Mouse (Mus musculus) hindbrain, embryonic 13.5 days (tissue): ENCODE results near the gene Pabpc5. TPM values are rescaled to one million over a fixed set of nuclear protein-coding genes. Genes with fewer than 3 reads are reported as not detected.

ENCODE experiments used
- ATAC-seq: fragments of 200-750 bp; cut with Nextera tagmentation; 2 replicates; pipeline ENCODE4 v1.8.0; 2017; ENCODE audit warnings: moderate TSS enrichment; ENCODE audit not compliant: low FRiP score
- H3K27ac ChIP-seq: fragments of 300-500 bp; sonication (generic); 2 replicates; pipeline ENCODE4 v1.5.1; 2015; ENCODE audit warnings: inconsistent platforms, mild to moderate bottlenecking, moderate library complexity
- H3K27me3 ChIP-seq: fragments of 300-500 bp; sonication (generic); 2 replicates; pipeline ENCODE4 v1.6.1; 2015; ENCODE audit warnings: mild to moderate bottlenecking, inconsistent platforms
- H3K36me3 ChIP-seq: fragments of 300-500 bp; sonication (generic); 2 replicates; pipeline ENCODE4 v1.6.1; 2015; ENCODE audit warnings: mild to moderate bottlenecking, inconsistent platforms
- H3K4me1 ChIP-seq: fragments of 300-500 bp; sonication (generic); replicated peaks from 2 replicates; pipeline ENCODE4 v1.6.1; 2015; ENCODE audit warnings: inconsistent platforms
- H3K4me2 ChIP-seq: fragments of 300-500 bp; sonication (generic); 2 replicates; pipeline ENCODE4 v1.6.1; 2015; ENCODE audit warnings: inconsistent platforms, mild to moderate bottlenecking, moderate library complexity
- H3K4me3 ChIP-seq: fragments of 300-500 bp; sonication (generic); 2 replicates; pipeline ENCODE4 v1.5.1; 2015; ENCODE audit warnings: mild to moderate bottlenecking, inconsistent platforms
- H3K9ac ChIP-seq: fragments of 300-500 bp; sonication (generic); 2 replicates; pipeline ENCODE4 v1.6.1; 2015; ENCODE audit warnings: mild to moderate bottlenecking, inconsistent platforms
- H3K9me3 ChIP-seq: fragments of 300-500 bp; sonication (generic); 2 replicates; pipeline ENCODE4 v1.6.1; 2016; ENCODE audit warnings: inconsistent platforms
- WGBS: fragments of 180-500 bp; shearing (Covaris S2); methylation state at CpG from one replicate; pipeline ENCODE4 v1.1.7; 2015; 5-methylcytosine and 5-hydroxymethylcytosine counted together
- polyA plus RNA-seq: library from polyadenylated mRNA; unstranded; fragments of >200 nt; fragmentation: Nextera tagmentation; extraction: Ambion mirVana; gene quantifications from 2 replicates; pipeline ENCODE4 v1.2.1, GENCODE M21; 2015

Pabpc5 gene
- 1.1 and 1.2 TPM in 2 replicates for polyA plus RNA-seq

DNA sequence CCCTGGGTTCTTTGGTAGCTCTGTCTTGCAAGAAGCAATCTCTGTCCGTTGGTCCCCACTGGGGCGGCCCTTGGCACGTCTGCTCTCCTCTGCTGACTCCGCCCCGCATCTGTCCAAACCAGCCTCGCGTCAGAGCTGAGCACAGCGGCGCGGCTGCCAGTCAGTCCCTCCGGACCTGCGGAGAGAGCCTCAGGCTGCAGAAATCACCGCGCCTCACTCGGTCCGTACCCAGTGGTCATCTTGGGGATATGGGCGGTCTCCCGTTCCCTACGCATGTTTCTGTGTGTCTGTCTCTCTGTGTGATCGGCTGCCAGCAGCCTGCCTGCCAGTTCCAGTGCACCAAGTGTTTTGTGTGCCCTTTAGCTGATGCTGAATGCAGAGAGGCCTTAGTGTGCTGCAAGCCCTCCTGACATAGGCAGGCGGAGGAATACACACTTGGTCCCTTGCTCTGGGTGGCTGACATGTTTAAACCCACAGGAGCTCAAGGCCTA lies at the start of gene Pabpc5:
Gene Pabpc5, plus strand, starts transcription at position 116 of the 491 bp plus-strand sequence.
- Histone ChIP-seq H3K36me3 (no peaks in the 10 kb centered on the region), H3K9me3 (no peaks in the 10 kb centered on the region), H3K4me3 (peak within 1 kb of the TSS; percentile 44), H3K27me3 (no peaks in the 10 kb centered on the region), H3K9ac (peak within 1 kb of the TSS; percentile 70), H3K4me2 (peak within 1 kb of the TSS; percentile 47), H3K27ac (peak within 1 kb of the TSS; percentile 92), H3K4me1 (0 out of 2 replicates have a peak, but pooled peaks cover 5% of the 10 kb centered on the region)
- WGBS = 10% methylated on average over 21 of the region's 21 CpGs
- ATAC-seq = peak; percentile 98

GRCm38 (mm10) chrX:119886957-119887593 lies 39.9 kb upstream of the Pabpc5 start:
- H3K4me3 ChIP-seq = no peak overlapping the region
- no peak for ATAC-seq
- 87% methylated on average over 3 of the region's 3 CpGs for WGBS
- no peaks in the 10 kb centered on the region for H3K4me1 ChIP-seq
- H3K9me3 ChIP-seq = no peaks in the 10 kb centered on the region
- H3K4me2 ChIP-seq = no peak overlapping the region
- H3K36me3 ChIP-seq = no peaks in the 10 kb centered on the region
- H3K9ac ChIP-seq = no peak overlapping the region
- no peaks in the 10 kb centered on the region for H3K27me3 ChIP-seq
- H3K27ac ChIP-seq = no peak overlapping the region

- Histone ChIP-seq H3K4me2 (no peak overlapping the region), H3K4me3 (no peak overlapping the region), H3K27ac (no peak overlapping the region), H3K27me3 (no peaks in the 10 kb centered on the region), H3K9ac (no peak overlapping the region), H3K9me3 (no peaks in the 10 kb centered on the region), H3K4me1 (no peaks in the 10 kb centered on the region), H3K36me3 (no peaks in the 10 kb centered on the region)
- WGBS = 88% methylated on average over 6 of the region's 6 CpGs
- ATAC-seq = no peak
Measured at GRCm38 (mm10) chrX:119888326-119888920, 38.6 kb upstream of the Pabpc5 start.

DNA sequence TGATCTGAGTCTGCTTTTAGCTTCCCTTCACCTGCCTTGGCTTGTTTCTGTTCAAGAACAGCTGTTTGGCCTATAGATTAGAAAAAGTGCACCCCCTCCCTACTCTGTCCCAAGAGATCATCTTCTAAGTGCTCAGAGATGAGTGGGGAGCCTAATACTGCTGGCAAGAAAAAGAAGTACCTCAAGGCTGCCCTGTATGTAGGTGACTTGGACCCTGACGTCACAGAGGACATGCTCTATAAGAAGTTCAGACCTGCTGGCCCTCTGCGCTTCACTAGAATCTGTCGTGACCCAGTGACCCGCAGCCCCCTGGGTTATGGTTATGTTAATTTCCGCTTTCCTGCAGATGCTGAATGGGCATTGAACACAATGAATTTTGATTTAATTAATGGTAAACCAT lies 856 bp downstream of the Pabpc5 start:
- no peak overlapping the region for H3K9ac ChIP-seq
- H3K9me3 ChIP-seq = no peaks in the 10 kb centered on the region
- H3K4me2 ChIP-seq = peak overlapping the region; percentile 47
- H3K27me3 ChIP-seq = no peaks in the 10 kb centered on the region
- WGBS = 52% methylated on average over 5 of the region's 5 CpGs
- peak overlapping the region; percentile 44 for H3K4me3 ChIP-seq
- H3K4me1 ChIP-seq = 0 out of 2 replicates have a peak, but pooled peaks cover 5% of the 10 kb centered on the region
- ATAC-seq = no peak
- H3K27ac ChIP-seq = peak overlapping the region; percentile 92
- H3K36me3 ChIP-seq = no peaks in the 10 kb centered on the region
